Mouse (Mus musculus): ENCODE measurements around the gene Vgll4. TPM values are rescaled to one million over a fixed set of nuclear protein-coding genes. Genes with fewer than 3 reads are reported as not detected.
A peak's percentile ranks its signal among the peaks of the same experiment; 100 is the strongest.

The Vgll4 gene
- polyA plus RNA-seq, 1 experiment from 2014 or later, result 54.8 TPM

- no peaks in the 10 kb centered on the region for H3K36me3 ChIP-seq (ENCODE audit: control insufficient read depth, insufficient read depth, low read length)
- H3K4me3 ChIP-seq (ENCODE audit: low read depth, low read length), result no peak overlapping the region
- DNase-seq (ENCODE audit: low spot score, missing footprints) (no peak), ATAC-seq (ENCODE audit: low FRiP score) (no peak)
- H3K9ac ChIP-seq (ENCODE audit: low read length), result no peak overlapping the region
- 88% methylated on average over 3 of the region's 3 CpGs for WGBS
- H3K4me1 ChIP-seq (ENCODE audit: control insufficient read depth, insufficient read depth, low read length), result peaks cover 45% of the 10 kb centered on the region
- H3K27ac ChIP-seq (ENCODE audit: low read depth, low read length), result no peak overlapping the region
- no peaks in the 10 kb centered on the region for H3K27me3 ChIP-seq (ENCODE audit: control insufficient read depth, insufficient read depth, low read length)
- H3K9me3 ChIP-seq (ENCODE audit: control insufficient read depth, low read length), result no peaks in the 10 kb centered on the region
- H3K4me2 ChIP-seq, result no peak overlapping the region
Observed at GRCm38 (mm10) chr6:114911540-114911939, 58.3 kb downstream of the Vgll4 start.

DNA sequence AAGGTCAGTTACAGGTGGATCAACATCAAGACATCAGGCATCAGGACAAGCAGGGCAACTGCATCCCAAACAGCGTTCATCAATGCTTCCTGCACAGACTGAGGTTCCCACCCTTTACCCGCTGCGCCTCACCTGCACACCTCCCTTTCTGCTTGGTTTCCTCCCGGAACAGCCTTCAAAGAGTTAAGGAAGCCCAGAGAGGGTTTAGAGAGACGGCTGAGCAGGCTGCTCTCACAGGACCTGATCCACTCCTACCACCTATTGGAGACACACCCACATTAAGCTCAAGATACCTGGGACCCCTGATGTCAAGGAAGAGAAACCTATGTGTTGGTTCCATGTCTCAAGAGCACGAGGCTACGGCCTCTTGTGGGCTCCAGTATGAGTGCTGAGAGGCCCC is 60.0 kb downstream of the Vgll4 start:
- no peak overlapping the region for H3K9ac ChIP-seq (ENCODE audit: low read length)
- no peaks in the 10 kb centered on the region for H3K36me3 ChIP-seq (ENCODE audit: control insufficient read depth, insufficient read depth, low read length)
- H3K27ac ChIP-seq (ENCODE audit: low read depth, low read length), result no peak overlapping the region
- no peak overlapping the region for H3K4me2 ChIP-seq
- no peaks in the 10 kb centered on the region for H3K27me3 ChIP-seq (ENCODE audit: control insufficient read depth, insufficient read depth, low read length)
- no peaks in the 10 kb centered on the region for H3K9me3 ChIP-seq (ENCODE audit: control insufficient read depth, low read length)
- 94% methylated on average over 7 of the region's 7 CpGs for WGBS
- no peak for ATAC-seq (ENCODE audit: low FRiP score)
- no peak for DNase-seq (ENCODE audit: low spot score, missing footprints)
- no peak overlapping the region for H3K4me3 ChIP-seq (ENCODE audit: low read depth, low read length)
- H3K4me1 ChIP-seq (ENCODE audit: control insufficient read depth, insufficient read depth, low read length), result peaks cover 36% of the 10 kb centered on the region

- H3K36me3 ChIP-seq (ENCODE audit: control insufficient read depth, insufficient read depth, low read length), result no peaks in the 10 kb centered on the region
- H3K9me3 ChIP-seq (ENCODE audit: control insufficient read depth, low read length), result no peaks in the 10 kb centered on the region
- no peak overlapping the region for H3K9ac ChIP-seq (ENCODE audit: low read length)
- H3K4me3 ChIP-seq (ENCODE audit: low read depth, low read length), result no peak overlapping the region
- no peaks in the 10 kb centered on the region for H3K27me3 ChIP-seq (ENCODE audit: control insufficient read depth, insufficient read depth, low read length)
- H3K4me2 ChIP-seq, result no peak overlapping the region
- 91% methylated on average over 6 of the region's 6 CpGs for WGBS
- H3K27ac ChIP-seq (ENCODE audit: low read depth, low read length), result no peak overlapping the region
- DNase-seq (ENCODE audit: low spot score, missing footprints) (no peak), ATAC-seq (ENCODE audit: low FRiP score) (no peak)
- peaks cover 31% of the 10 kb centered on the region for H3K4me1 ChIP-seq (ENCODE audit: control insufficient read depth, insufficient read depth, low read length)
Observed at GRCm38 (mm10) chr6:114907459-114907858, 62.3 kb downstream of the Vgll4 start.

- no peaks in the 10 kb centered on the region for H3K27me3 ChIP-seq (ENCODE audit: control insufficient read depth, insufficient read depth, low read length)
- WGBS, result 83% methylated on average over 5 of the region's 5 CpGs
- H3K27ac ChIP-seq (ENCODE audit: low read depth, low read length), result no peak overlapping the region
- no peak for ATAC-seq (ENCODE audit: low FRiP score)
- DNase-seq (ENCODE audit: low spot score, missing footprints), result no peak
- no peaks in the 10 kb centered on the region for H3K9me3 ChIP-seq (ENCODE audit: control insufficient read depth, low read length)
- peaks cover 41% of the 10 kb centered on the region for H3K4me1 ChIP-seq (ENCODE audit: control insufficient read depth, insufficient read depth, low read length)
- H3K9ac ChIP-seq (ENCODE audit: low read length), result no peak overlapping the region
- no peak overlapping the region for H3K4me2 ChIP-seq
- H3K4me3 ChIP-seq (ENCODE audit: low read depth, low read length), result no peak overlapping the region
- no peaks in the 10 kb centered on the region for H3K36me3 ChIP-seq (ENCODE audit: control insufficient read depth, insufficient read depth, low read length)
Observed at GRCm38 (mm10) chr6:114906209-114906608, 63.6 kb downstream of the Vgll4 start.

GRCm38 (mm10) chr6:114905253-114906028 is 64.4 kb downstream of the Vgll4 start:
- no peak overlapping the region for H3K4me3 ChIP-seq (ENCODE audit: low read depth, low read length)
- ATAC-seq (ENCODE audit: low FRiP score), result no peak
- peaks cover 49% of the 10 kb centered on the region for H3K4me1 ChIP-seq (ENCODE audit: control insufficient read depth, insufficient read depth, low read length)
- WGBS, result 79% methylated on average over 8 of the region's 8 CpGs
- H3K9ac ChIP-seq (ENCODE audit: low read length), result no peak overlapping the region
- no peaks in the 10 kb centered on the region for H3K9me3 ChIP-seq (ENCODE audit: control insufficient read depth, low read length)
- H3K4me2 ChIP-seq, result no peak overlapping the region
- no peaks in the 10 kb centered on the region for H3K27me3 ChIP-seq (ENCODE audit: control insufficient read depth, insufficient read depth, low read length)
- H3K36me3 ChIP-seq (ENCODE audit: control insufficient read depth, insufficient read depth, low read length), result no peaks in the 10 kb centered on the region
- H3K27ac ChIP-seq (ENCODE audit: low read depth, low read length), result no peak overlapping the region
- DNase-seq (ENCODE audit: low spot score, missing footprints), result no peak

- H3K4me1 ChIP-seq (ENCODE audit: control insufficient read depth, insufficient read depth, low read length), result peaks cover 55% of the 10 kb centered on the region
- 95% methylated on average over 3 of the region's 3 CpGs for WGBS
- no peak overlapping the region for H3K9ac ChIP-seq (ENCODE audit: low read length)
- H3K4me3 ChIP-seq (ENCODE audit: low read depth, low read length), result no peak overlapping the region
- no peaks in the 10 kb centered on the region for H3K36me3 ChIP-seq (ENCODE audit: control insufficient read depth, insufficient read depth, low read length)
- H3K27ac ChIP-seq (ENCODE audit: low read depth, low read length), result no peak overlapping the region
- ATAC-seq (ENCODE audit: low FRiP score) (no peak), DNase-seq (ENCODE audit: low spot score, missing footprints) (no peak)
- no peaks in the 10 kb centered on the region for H3K9me3 ChIP-seq (ENCODE audit: control insufficient read depth, low read length)
- H3K27me3 ChIP-seq (ENCODE audit: control insufficient read depth, insufficient read depth, low read length), result no peaks in the 10 kb centered on the region
- H3K4me2 ChIP-seq, result no peak overlapping the region
Observed at GRCm38 (mm10) chr6:114904818-114905217, 65.0 kb downstream of the Vgll4 start.

DNA sequence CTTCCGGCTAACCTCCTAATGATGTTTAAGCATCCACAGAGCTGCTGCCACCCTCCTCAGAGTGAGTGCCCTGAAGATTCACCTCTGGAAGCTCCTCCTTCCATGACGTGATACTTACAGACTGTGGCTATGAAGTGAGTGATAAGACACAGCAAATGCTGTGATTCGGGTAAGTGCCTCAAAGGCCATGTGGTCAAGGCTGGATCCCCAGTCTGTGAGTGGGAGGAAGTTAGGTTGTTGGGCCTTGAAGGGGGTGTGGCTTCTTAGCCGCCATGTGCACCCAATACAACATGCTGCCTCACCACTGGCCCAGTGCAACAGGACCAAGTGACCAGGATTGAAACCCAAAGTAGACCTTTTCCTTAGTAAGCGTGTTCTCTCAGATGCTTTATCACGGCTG is 65.6 kb downstream of the Vgll4 start:
- no peak overlapping the region for H3K4me2 ChIP-seq
- WGBS, result 79% methylated on average over 6 of the region's 6 CpGs
- no peaks in the 10 kb centered on the region for H3K27me3 ChIP-seq (ENCODE audit: control insufficient read depth, insufficient read depth, low read length)
- DNase-seq (ENCODE audit: low spot score, missing footprints) (no peak), ATAC-seq (ENCODE audit: low FRiP score) (no peak)
- H3K9me3 ChIP-seq (ENCODE audit: control insufficient read depth, low read length), result no peaks in the 10 kb centered on the region
- no peak overlapping the region for H3K4me3 ChIP-seq (ENCODE audit: low read depth, low read length)
- H3K27ac ChIP-seq (ENCODE audit: low read depth, low read length), result no peak overlapping the region
- H3K9ac ChIP-seq (ENCODE audit: low read length), result no peak overlapping the region
- H3K4me1 ChIP-seq (ENCODE audit: control insufficient read depth, insufficient read depth, low read length), result peaks cover 57% of the 10 kb centered on the region
- H3K36me3 ChIP-seq (ENCODE audit: control insufficient read depth, insufficient read depth, low read length), result no peaks in the 10 kb centered on the region

DNA sequence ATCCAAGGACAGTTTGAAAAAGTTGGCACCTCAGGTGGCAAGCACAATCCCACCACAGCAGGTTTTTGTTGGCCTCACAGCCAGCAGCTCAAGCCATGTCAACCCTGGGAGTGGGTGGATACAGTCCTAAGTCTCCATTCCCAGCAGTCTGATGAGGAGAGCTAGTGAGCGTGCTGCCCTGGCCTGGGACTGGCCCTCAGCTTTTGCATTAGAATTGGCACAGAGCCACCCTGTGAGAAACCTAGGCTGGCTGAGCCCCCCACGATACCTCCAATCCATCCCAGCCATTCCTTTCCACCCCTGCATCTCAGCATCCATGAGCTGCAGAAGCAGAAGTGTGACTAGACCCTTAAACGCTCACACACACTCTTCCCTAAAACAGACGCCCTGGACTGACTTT is 67.9 kb downstream of the Vgll4 start:
- Histone ChIP-seq H3K36me3 (ENCODE audit: control insufficient read depth, insufficient read depth, low read length) (no peaks in the 10 kb centered on the region), H3K27me3 (ENCODE audit: control insufficient read depth, insufficient read depth, low read length) (no peaks in the 10 kb centered on the region), H3K9ac (ENCODE audit: low read length) (peak overlapping the region; percentile 12; the same call in 1 of the 2 replicates), H3K4me3 (ENCODE audit: low read depth, low read length) (no peak overlapping the region), H3K9me3 (ENCODE audit: control insufficient read depth, low read length) (no peaks in the 10 kb centered on the region), H3K27ac (ENCODE audit: low read depth, low read length) (peak overlapping the region; percentile 59), H3K4me1 (ENCODE audit: control insufficient read depth, insufficient read depth, low read length) (peaks cover 50% of the 10 kb centered on the region), H3K4me2 (peak overlapping the region; percentile 28; the same call in 1 of the 2 replicates)
- ATAC-seq (ENCODE audit: low FRiP score), result peak; percentile 51
- 19% methylated on average over 4 of the region's 4 CpGs for WGBS
- DNase-seq (ENCODE audit: low spot score, missing footprints), result no peak

GRCm38 (mm10) chr6:114901321-114901824 is 68.4 kb downstream of the Vgll4 start:
- Histone ChIP-seq H3K4me2 (peak overlapping the region; percentile 28), H3K9me3 (ENCODE audit: control insufficient read depth, low read length) (no peaks in the 10 kb centered on the region; the same call in 1 of the 2 replicates), H3K27me3 (ENCODE audit: control insufficient read depth, insufficient read depth, low read length) (no peaks in the 10 kb centered on the region), H3K27ac (ENCODE audit: low read depth, low read length) (peak overlapping the region; percentile 59), H3K4me1 (ENCODE audit: control insufficient read depth, insufficient read depth, low read length) (peaks cover 48% of the 10 kb centered on the region), H3K36me3 (ENCODE audit: control insufficient read depth, insufficient read depth, low read length) (no peaks in the 10 kb centered on the region), H3K9ac (ENCODE audit: low read length) (peak overlapping the region; percentile 12; the same call in 1 of the 2 replicates), H3K4me3 (ENCODE audit: low read depth, low read length) (no peak overlapping the region)
- 3% methylated on average over 12 of the region's 12 CpGs for WGBS
- DNase-seq (ENCODE audit: low spot score, missing footprints) (peak; percentile 94), ATAC-seq (ENCODE audit: low FRiP score) (peak; percentile 74)

Measured in midbrain, embryonic 11.5 days (tissue).